Mouse (Mus musculus) A20 (cell line): ENCODE results near the gene Trim71.
"Not testable (repeated sequence)": the region's sequence is repeated elsewhere in the genome, so short reads cannot be mapped to it uniquely, and the experiment has no call there.

Experiments
- DNase-seq: peaks from one replicate; pipeline ENCODE4 v3.0.0-alpha.2; 2011; ENCODE audit warnings: low read depth, low spot score

The Trim71 gene

GRCm38 (mm10) chr9:114526581-114526980 lies 37.6 kb downstream of the Trim71 start:
- no peak for DNase-seq

DNA sequence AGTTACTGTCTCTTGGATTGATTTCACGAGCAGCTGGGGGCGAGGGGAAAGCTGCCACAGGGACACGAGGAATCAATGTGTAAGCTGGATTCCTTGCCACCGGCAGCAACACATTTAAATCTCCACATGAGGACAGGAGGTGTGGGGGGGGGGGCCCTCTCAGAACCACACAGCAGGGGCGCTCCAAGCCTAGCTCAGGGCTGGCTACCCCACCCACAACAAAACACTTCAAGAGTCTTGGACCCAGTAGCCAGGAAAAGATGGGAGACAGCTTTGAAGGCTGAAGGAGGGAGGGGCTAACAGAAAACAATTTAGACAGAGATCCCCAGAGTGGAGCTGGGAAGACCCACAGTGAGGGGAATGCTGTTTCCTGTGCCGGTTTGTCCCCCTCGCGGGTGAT lies 38.3 kb downstream of the Trim71 start:
- DNase-seq = no peak

GRCm38 (mm10) chr9:114525073-114525633 lies 39.0 kb downstream of the Trim71 start:
- no peak for DNase-seq

DNA sequence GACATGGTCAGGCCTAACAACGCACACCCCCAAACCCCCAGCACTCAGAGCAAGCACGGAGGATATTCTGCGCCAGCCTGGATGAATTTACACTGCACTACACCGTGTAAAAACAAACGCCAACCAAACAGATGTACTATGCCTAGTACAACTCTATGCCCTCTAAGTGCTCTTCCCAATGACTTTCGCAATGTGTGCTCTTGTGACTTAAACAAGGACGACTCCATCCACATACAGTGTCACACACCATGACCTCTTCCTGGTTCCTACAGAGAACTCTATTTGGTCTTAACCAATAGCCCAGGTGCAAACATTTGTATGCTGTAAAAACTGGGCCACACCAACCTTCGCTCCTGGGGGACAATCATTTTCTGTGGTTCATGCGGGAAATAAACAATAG lies 41.7 kb downstream of the Trim71 start:
- DNase-seq = no peak

DNA sequence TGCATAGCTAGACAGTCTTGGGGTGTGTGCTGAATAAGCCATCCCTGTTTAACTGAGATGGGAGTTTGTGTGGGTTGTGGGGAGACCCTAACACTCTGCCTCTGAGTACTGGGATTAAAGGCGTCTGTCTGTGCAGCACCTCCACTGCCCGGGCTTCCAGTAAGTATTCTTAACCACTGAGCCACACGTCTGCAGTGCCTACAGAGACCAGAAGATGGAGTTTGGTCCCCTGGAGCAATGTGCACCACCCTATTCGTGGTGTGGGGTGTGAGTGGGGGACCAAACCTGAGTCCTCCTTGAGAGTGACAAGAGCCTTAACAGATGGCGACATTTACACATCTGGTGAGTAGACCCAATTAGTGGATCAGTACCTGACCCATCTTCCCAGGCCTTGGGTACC lies 42.1 kb downstream of the Trim71 start:
- no peak for DNase-seq

- DNase-seq = not testable (repeated sequence)
Measured at GRCm38 (mm10) chr9:114520529-114520928, 43.6 kb downstream of the Trim71 start.

GRCm38 (mm10) chr9:114518812-114519477 lies 45.2 kb downstream of the Trim71 start:
- DNase-seq = no peak

DNA sequence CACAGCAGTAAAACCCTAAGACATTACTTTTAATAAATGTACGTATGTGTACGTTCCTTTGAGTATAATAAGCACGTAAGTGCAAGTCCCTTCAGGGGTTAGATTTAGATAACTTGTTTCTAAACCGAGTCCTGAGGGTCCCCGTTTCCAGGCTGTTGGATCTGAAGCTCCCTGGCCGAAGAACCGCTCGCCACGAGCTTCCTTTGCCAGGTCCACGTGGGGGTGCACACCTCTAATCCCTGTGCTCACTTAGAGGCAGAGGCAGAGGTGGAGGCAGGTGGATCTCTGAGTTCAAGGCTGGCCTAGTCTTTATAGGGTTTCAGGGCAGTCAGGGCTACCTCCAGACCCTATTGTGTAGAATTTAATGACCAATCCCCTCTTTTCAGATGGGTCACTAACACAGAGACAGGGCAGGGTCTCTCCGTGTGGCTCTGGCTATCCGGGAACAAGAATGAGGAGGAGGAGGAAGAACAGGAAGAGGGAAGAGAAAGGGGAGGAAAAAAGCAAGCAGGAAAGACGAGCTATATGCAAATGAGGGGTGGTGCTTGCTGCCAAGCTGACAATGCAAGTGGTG lies 46.2 kb downstream of the Trim71 start:
- no peak for DNase-seq

DNA sequence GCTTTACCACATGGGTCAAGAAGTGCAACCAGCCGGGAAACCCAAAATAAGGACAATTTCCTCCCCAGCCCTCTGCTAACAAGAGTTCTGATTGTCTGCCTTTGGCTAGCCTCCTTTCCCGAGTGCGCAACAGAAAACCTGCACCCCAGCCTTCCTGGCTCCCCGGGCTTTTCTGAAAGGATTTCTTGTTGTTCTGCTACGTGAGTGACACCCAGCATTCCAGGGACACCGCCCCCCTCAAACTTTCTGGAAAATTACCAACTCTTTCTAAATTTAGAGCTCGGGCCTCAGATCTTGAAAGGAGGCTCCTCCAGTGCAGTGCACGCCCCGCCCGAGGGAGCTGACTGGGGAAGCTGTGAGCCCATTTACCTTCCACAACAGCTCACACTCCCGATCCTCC lies 48.8 kb downstream of the Trim71 start, which contains the start of gene C130032M10Rik:
C130032M10Rik (plus strand) TSS at position 334 of the 400 bp plus-strand sequence.
- DNase-seq = no peak

DNA sequence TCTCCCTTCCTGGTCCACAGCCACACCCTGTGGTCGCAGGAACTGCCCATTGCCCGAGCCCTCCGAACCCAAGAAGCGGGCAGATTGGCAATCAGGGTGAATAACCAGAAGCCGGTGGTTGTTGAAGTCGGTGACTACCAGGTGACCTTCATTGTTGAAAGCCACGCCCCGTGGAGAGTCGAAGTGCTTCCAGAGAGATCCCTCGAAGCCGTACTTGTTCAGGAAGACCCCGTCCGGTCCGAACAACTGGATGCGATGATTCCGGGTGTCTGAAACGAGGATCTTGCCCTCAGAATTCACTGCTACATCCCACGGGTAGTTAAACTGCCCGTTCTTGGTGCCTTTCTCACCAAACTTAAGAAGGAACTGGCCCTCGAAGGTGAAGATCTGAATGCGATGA lies 51.3 kb downstream of the Trim71 start:
- no peak for DNase-seq

DNA sequence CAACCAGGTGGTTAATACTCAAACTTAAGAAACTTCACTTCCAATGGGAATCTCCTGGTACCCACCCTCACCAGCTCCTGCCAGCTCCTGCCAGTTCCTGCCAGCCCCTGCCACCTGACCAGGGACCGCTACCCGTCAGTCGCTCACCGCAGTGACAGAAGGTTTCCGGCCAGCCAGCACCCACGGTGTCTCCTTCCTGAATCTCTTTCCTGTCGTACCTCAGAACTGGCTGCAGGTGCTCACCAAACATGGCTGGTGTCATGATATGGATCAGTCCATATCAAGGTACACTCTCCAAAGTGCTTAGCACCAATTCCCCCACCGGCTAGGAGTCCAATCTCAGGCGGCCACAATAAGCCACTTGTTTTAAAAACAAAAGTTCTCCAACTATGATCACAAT lies 54.4 kb downstream of the Trim71 start:
- DNase-seq = no peak

DNA sequence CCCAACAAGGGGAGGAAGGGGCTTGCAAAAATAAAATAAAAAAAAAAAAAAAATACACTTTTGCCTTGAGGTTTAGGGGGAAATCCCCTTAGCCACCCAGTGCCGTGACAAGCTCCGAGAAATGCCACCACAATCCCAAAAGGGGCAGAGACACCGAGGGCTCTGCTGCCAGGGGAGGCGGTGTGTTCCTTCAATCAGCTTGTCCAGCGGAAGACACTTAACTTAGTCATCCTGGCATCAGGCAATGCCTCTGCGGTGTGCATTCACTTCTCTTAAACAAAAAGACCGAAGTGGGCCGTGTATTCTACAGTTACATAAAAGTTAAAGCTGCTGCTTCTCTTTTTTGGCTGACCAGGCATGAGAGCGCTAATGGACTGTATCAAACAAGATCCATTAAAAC lies 56.7 kb downstream of the Trim71 start:
- no peak for DNase-seq

DNA sequence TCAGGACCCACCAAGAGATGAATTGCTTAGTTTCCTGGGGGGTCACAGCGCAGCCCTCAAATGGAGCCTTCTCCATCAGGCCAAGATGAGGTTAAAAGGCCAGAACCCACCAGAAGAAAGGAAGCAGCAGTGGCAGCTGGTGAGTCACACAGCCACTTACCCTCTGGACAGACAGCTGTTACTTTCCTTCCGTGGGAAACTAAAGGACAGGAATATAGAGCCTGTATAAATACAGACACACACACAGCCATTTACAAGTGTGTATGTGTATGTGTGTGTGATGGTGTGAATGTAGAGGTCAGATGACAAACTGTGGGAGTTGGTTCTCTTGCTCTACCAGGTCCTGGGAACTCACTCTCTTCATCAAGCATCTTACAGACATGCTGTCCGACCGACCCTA lies 57.6 kb downstream of the Trim71 start:
- DNase-seq = no peak

DNA sequence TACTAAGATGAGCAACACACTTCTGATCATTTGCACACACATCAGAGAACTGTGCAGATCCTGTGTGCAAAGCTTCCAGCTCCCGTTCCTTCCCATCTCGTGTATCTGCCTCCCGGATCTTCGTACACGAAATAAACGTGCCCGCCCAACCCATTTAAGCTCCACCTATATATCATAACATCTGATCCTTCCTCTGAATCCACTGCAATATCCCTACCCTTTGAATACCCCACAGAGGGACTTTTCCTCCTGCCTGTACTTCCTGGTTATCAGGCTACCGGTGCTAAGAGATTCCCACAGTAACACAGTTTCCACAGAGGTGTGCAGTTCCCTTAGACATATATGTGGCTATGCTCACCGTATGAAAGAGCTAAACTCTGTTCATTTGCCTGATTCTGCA lies 59.4 kb downstream of the Trim71 start, which contains the start of gene Ccr4:
Ccr4 (minus strand) TSS at position 101 of the 400 bp plus-strand sequence.
- no peak for DNase-seq

DNA sequence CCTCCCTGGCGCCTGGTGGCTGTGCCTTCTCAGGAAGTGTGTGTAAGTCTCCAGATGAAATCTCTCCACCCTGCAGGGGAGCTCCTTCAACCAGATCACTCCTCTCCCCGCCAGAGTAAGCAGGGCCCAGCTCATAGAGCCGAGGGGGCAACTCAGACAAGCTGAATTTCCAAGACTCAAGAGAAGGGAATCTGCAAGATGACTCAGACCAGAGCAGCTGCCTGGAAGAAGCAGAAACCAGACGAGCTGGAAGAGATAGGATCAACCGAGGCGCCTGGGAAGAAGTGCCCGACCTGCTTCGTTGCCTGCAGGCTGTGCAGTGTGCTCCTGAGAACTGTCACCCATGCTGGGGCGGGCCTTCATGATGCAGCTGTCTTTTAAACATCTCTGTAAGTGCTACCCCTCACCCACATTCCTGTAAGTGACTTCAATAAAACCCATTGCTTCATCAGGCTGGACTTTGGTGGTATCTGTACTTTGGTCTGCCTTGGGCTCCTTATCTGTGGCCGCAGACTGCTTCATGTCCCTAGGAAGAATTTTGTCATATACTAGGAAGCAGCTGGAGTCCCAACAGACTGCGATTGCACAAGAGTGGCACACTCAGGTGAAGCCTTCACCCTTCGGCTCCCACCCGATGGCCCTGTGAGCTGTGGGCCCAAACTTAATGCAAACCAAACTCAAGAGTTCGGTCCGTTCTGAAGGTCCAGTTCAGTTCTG lies 61.3 kb downstream of the Trim71 start:
- no peak for DNase-seq

DNA sequence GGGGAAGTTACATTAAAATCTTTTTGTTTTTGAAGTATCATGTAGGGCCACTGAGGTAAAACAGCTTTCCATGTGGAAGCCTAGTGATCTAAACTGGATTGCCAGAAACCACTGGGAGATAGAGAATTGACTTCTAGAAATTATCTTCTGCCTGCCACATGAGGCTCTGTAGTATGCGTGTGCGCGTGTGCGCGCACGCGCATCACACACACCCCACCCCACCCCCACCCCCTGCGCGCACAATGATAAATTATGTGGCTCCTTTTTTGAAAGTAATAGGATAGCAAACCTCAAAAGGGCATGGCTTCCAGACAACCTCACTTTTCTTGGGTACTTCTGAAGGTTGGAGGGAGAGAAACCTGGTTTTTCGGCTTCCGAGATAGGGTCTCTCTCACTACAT lies 62.3 kb downstream of the Trim71 start:
- DNase-seq = no peak

- DNase-seq = no peak
Measured at GRCm38 (mm10) chr9:114501111-114501510, 63.1 kb downstream of the Trim71 start.

- DNase-seq = peak; percentile 72
Measured at GRCm38 (mm10) chr9:114499783-114500515, 64.2 kb downstream of the Trim71 start.

DNA sequence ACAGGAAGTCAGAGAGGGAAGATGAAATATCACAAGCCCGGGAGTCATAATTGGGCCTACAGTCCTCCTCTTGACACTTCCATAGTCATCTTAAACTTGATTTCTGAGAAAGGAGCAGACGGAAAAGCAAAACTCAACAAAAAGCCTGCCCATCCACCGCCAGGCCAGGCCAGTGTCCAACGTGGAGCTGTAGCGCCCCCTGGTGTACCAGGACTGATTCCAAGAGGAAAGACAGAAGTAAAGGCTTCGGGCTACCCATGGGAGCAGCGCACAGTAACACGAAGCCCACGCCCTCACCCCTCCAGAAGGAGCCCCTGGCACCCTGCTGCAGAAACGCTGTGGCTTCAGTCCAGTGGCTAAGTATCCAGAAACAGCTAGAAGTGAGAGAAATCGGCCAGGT lies 66.0 kb downstream of the Trim71 start:
- peak; percentile 84 for DNase-seq

DNA sequence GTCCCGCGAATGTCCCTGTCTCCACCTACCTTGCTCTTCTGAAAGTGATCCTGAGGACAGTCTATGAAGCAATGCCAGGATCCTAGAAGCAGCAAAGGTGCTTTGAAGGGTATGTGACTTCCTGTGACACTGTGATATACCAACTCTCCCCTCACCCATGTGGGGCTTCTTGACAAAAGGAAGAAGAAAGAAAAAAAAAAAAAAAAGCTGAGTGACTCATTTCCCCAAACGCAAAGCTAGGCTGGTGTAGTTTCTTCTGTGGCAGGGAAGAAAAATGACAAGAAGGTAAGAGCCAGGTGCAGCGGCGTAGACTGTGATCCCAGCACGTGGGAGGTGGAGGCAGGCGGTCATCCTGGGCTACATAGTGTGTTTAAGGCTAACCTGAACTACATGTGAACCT lies 67.7 kb downstream of the Trim71 start:
- DNase-seq = no peak

DNA sequence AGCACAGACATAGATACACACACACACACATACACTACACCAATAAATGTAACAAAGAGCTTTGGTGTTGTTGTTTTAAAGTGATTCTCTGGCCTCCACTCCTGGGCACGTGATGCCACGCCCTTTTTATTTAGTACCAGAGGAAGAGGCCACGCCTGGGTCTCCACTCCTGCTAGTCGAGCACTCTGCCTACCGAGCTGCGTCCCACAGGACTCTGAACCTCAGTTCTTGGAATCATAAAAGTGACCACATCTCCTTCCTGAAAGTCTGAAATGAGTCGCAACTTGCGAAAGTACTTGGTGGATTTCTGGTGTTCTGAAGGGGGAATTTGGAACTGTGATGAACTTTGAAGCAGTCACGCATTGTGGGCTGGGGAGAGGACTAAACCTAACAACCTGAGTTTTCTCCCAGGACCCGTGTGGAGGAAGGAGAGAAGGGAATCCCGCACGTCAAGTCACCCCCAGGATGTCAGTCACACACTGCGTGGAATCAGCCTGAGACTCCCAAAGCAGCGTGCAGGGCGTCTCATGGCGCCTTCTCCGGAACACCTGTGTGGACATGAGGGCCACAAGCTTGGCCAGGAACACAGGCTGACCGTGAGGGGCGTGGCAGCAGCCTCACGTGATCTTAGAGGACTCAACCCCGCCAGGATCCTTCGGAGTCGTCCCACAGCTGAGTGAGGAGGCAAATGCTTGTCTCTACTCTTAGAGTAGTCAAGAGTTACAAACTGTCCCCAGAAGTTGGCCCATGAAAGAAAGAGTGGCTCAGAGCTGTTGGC lies 76.5 kb downstream of the Trim71 start:
- DNase-seq = no peak
